Mouse (Mus musculus) bone marrow macrophage, adult 2 months (primary cell): Measurements from ENCODE around the gene Pvalb.

Source experiments
- CTCF ChIP-seq: IDR thresholded peaks from 2 replicates; pipeline ENCODE4 v1.5.1; 2012; ENCODE audit warnings: low read depth, mild to moderate bottlenecking, low read length, moderate library complexity
- POLR2A ChIP-seq: IDR thresholded peaks from 2 replicates; pipeline ENCODE4 v1.6.1; 2012; ENCODE audit warnings: mild to moderate bottlenecking, low read depth, low read length, borderline replicate concordance

DNA sequence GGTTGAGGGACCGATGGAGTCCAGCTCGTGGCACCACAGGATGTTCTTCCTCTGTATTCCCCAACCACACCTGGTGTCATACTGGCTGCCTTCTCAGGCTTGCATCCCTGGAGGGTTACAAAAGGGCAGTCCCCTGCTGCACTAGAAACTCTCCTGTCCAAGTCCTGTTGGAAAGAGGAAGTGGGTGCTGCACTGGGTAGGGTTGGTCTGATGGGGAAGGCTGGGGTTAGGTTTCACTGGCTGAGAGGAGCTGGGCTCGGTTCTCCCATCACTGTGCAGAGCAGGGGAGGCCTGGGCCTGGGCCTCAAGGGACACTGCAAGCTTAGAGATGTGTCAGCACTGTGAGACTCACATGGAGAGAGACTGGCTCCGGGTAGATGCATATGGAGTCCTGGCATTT is 4.0 kb upstream of the Pvalb start:
- TF ChIP-seq CTCF (no peak), POLR2A (no peak)
